Mouse (Mus musculus) frontal cortex, postnatal 25 days (tissue): ENCODE measurements around the gene Hes5.

Source experiments
- DNase-seq, 2 experiments: peaks; one replicate each; pipeline ENCODE4 v3.0.0; 2022; ENCODE audit warnings: low spot score in 2 of 2

Gene Hes5

DNA sequence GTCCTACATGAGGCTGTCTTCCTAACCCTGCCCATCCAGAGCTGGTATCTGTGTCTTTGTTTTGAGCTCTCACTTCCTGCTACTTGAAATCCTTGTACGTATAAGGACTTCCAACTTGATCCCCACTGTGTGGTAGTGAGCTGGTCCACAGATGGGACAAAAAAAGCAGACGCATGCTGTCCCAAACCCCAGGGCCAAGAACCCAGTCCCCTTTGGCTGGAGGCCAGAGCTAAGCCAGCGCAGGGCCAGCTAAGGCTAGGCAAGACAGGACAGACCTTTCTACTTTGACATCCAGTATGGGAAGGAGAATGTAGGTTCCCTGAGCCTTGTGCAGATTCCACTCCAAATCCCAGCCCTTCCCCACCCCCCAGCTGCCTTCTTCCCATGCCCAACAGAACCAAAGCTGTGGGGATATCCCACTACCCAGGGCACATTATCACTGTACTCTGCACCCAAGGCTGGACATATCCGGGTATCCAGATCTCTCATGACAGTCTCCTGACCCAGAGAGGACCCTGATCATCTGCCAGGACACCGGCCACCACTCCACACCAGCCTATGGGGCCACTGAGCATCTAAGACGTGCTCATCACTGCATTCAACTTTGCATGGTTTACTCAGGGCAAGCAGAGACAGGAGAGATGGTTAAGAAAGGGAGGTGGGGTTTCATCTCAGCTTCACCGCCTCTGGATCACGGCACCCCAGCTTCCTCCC is 50.7 kb downstream of the Hes5 start:
- no peak for DNase-seq
